Mouse (Mus musculus) heart, adult 2 months (tissue): ENCODE data around the gene 3110082I17Rik.

Source experiments
- CTCF ChIP-seq: fragments of 200-600 bp; IDR thresholded peaks from 2 replicates; pipeline ENCODE4 v1.8.1; 2022; ENCODE audit warnings: antibody characterized with exemption, mild to moderate bottlenecking, moderate library complexity
- EP300 ChIP-seq: fragments of 200-500 bp; IDR thresholded peaks from 2 replicates; pipeline ENCODE4 v1.6.1; 2011; ENCODE audit warnings: low read depth, low read length, control low read depth; ENCODE audit not compliant: insufficient read depth

DNA sequence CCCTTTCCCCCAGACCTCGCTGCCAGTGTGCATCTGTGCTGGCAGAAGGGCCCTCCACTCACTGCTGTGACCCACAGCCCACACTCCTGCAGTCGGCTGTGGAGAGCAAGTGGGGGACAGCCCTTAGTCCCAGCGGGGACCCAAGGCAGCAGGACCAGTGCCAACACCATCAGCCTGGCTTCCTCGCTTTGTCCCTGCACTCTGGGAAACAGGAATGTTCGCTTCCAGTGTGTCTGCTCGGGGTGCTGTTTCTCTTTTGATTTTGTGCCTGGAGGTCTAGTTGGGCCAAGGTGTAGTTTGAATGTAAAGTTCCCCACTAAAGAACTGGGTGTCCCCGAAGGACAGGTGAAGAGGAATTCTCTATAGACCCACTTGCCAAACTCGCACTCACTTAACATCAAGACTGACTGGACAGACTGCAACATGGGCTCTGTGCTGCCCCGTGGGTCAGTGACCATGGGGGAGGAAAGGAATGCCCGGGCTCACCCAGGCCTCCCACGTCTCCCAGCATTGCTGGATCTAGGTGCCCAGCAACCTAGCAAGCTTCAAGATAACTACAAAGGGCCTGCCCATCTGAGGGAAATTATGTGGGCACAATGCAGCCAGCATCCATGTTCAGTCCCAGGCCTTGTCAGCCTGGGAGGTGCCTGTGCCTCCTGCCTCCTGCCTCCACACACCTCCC, 68.9 kb downstream of the 3110082I17Rik start:
- TF ChIP-seq CTCF (0 out of 2 replicates have a peak, but pooled peaks have one; percentile 2), EP300 (peak; percentile 60; the same call in 1 of the 2 replicates)
